Mouse (Mus musculus): Measurements from ENCODE around the gene Syt14. TPM values are rescaled to one million over a fixed set of nuclear protein-coding genes. Genes with fewer than 3 reads are reported as not detected.

The Syt14 gene
- polyA plus RNA-seq, 1 experiment from 2014 or later, result 5.8 TPM

DNA sequence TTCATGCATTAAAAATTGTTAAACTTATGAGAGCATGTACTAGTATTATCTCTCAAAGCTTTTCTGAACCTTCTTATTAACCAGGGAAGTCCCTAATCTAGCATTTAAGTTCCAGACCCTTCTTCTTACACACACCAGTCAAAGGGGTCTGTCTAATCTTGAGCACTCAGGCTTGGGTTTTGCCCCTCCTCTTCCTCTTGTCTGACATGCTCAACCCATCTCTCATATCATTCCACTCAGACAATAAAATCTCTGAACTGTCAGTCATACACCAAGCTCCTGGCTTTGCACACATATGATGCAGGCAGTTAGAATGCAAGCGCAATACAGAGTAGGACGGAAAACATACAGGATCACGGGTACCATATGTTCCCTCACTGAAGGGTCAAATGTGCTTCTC lies 48.4 kb downstream of the Syt14 start:
- Histone ChIP-seq H3K4me2 (no peak overlapping the region), H3K4me3 (replicated peaks) (no peak overlapping the region), H3K27me3 (no peaks in the 10 kb centered on the region), H3K4me1 (replicated peaks) (peaks cover 32% of the 10 kb centered on the region), H3K36me3 (replicated peaks) (0 out of 2 replicates have a peak, but pooled peaks cover 5% of the 10 kb centered on the region), H3K9me3 (replicated peaks) (no peaks in the 10 kb centered on the region), H3K9ac (no peak overlapping the region), H3K27ac (replicated peaks) (no peak overlapping the region)
- peak; percentile 53 for ATAC-seq (ENCODE audit: insufficient read depth)
- WGBS (ENCODE audit: insufficient replicate concordance), result 63% methylated on average over 3 of the region's 3 CpGs

DNA sequence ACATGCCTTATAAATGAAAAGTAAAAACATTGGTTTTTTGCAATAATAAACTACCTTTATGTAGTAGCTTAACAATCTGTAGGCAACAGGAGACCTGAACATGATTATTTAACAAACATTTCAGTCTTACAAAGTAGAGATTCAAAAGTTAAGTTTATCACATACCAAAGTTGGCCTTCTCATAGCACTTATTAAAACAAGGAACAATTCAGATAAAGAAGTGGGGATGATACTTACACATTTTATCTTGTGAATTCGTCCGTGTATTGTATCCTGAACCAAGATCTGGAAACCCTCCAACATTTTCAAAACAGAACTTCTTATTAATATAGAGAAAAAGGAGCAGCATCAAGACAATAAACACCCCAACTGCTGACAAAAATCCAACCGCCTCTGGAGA lies 49.1 kb downstream of the Syt14 start:
- Histone ChIP-seq H3K4me2 (no peak overlapping the region), H3K27ac (replicated peaks) (no peak overlapping the region), H3K27me3 (no peaks in the 10 kb centered on the region), H3K4me3 (replicated peaks) (no peak overlapping the region), H3K9me3 (replicated peaks) (no peaks in the 10 kb centered on the region), H3K4me1 (replicated peaks) (peaks cover 37% of the 10 kb centered on the region), H3K9ac (no peak overlapping the region), H3K36me3 (replicated peaks) (0 out of 2 replicates have a peak, but pooled peaks cover 5% of the 10 kb centered on the region)
- ATAC-seq (ENCODE audit: insufficient read depth), result no peak
- WGBS (ENCODE audit: insufficient replicate concordance), result 36% methylated on average over 3 of the region's 3 CpGs

DNA sequence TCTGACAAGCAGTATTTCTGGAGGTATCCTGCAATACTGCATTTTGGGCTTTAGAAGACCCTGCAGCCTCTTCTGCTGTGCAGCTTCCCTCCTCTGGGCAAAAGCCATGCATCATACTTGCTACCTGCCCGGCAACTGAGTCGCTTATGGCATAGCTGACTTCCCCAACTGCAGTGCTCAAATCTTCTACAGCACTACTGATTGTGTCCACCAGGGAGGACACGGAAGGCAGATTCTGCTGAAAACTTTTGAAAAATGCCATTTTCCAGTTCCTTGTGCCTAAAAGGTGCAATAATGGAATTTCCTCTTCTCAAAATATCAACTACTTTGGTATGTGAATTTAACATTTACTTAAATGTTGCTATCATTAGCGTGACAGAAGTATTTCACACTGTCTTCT lies 51.2 kb downstream of the Syt14 start:
- no peak overlapping the region for H3K4me2 ChIP-seq
- H3K27me3 ChIP-seq, result no peaks in the 10 kb centered on the region
- ATAC-seq (ENCODE audit: insufficient read depth), result no peak
- H3K4me1 ChIP-seq (replicated peaks), result peaks cover 38% of the 10 kb centered on the region
- H3K4me3 ChIP-seq (replicated peaks), result no peak overlapping the region
- H3K9me3 ChIP-seq (replicated peaks), result no peaks in the 10 kb centered on the region
- no peak overlapping the region for H3K27ac ChIP-seq (replicated peaks)
- H3K9ac ChIP-seq, result no peak overlapping the region
- 85% methylated on average over 4 of the region's 4 CpGs for WGBS (ENCODE audit: insufficient replicate concordance)
- H3K36me3 ChIP-seq (replicated peaks), result peaks cover 11% of the 10 kb centered on the region; the same call in 1 of the 2 replicates

DNA sequence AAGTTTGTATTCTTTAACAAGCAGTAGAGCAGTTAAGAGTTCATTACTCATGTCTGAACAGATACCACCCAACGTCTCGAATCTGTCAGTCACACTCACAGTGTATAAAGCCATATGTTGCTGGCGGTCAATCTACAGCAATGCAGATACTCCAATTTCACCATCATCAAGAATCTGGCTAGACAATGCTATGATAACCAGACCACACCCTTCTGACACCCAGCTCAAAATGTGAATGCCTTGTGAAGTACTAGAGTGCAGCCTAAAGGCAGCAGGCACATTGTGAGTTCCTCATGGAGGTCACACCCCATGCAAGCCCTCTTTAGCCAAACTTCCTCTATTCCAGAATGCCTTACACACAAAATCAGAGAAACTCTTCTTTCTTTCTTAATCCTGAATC lies 53.9 kb downstream of the Syt14 start:
- Histone ChIP-seq H3K9ac (no peak overlapping the region), H3K9me3 (replicated peaks) (no peaks in the 10 kb centered on the region), H3K4me1 (replicated peaks) (peaks cover 26% of the 10 kb centered on the region), H3K36me3 (replicated peaks) (peaks cover 22% of the 10 kb centered on the region; the same call in 1 of the 2 replicates), H3K27me3 (no peaks in the 10 kb centered on the region), H3K4me2 (no peak overlapping the region), H3K4me3 (replicated peaks) (no peak overlapping the region), H3K27ac (replicated peaks) (no peak overlapping the region)
- peak; percentile 77 for ATAC-seq (ENCODE audit: insufficient read depth)
- WGBS (ENCODE audit: insufficient replicate concordance), result 25% methylated on average over 3 of the region's 3 CpGs

DNA sequence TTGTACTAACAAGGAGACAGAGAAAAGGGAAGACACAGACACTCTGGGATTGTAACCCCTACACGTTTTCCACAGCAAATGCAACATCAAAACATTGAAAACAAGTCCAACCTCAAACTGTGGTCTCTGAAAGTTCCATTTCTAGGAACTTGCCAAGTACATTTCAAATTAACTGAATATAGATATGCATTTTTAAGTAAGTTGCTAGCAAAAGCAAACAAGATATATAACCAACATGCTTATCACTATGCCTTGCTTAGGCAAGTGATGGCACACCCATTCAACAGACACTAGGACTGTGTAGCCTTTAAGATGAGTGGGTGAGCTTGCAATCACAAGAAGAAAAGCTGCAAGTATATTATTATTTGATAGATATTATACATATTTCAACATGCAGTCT lies 54.5 kb downstream of the Syt14 start:
- Histone ChIP-seq H3K4me3 (replicated peaks) (no peak overlapping the region), H3K4me1 (replicated peaks) (peaks cover 23% of the 10 kb centered on the region), H3K36me3 (replicated peaks) (peaks cover 22% of the 10 kb centered on the region; the same call in 1 of the 2 replicates), H3K9me3 (replicated peaks) (no peaks in the 10 kb centered on the region), H3K4me2 (no peak overlapping the region), H3K27me3 (no peaks in the 10 kb centered on the region), H3K27ac (replicated peaks) (no peak overlapping the region), H3K9ac (no peak overlapping the region)
- WGBS (ENCODE audit: insufficient replicate concordance), result 19% methylated on average over 1 of the region's 1 CpGs
- peak; percentile 73 for ATAC-seq (ENCODE audit: insufficient read depth)

DNA sequence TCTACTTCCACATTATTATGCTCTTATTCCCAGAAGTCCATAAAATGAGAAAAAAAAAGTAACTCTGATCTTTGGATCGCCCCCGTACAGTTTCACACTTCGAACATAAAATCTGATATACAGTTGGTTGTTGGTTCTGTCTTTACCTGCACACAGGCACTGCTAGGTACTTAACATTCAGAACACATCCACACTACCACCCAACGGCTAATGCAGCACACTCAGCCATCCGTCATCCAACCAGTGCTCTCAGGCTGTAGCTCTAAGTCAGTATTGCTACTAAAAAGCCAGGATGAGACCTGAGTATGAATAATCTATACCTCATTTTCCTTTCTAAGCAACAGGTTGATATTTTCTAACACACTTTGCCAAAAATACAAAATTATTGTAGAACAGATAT lies 73.3 kb downstream of the Syt14 start:
- H3K4me3 ChIP-seq (replicated peaks), result no peak overlapping the region

DNA sequence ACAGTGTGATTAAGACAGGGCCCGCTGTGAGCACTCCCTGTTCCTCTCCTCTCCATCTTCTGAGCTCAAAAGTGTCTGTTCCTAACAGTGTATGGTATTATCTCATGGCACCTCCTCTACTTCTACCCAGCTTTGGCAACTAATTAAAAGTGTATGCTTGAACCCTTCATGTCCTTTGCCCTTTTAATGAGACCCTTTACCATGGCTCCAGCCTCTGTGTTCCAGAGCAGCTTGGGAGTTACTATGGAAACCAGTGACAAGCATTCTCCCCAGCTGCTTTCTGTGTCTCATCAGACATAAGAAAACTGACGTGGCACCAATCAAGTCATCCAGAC lies 87.8 kb downstream of the Syt14 start:
- Histone ChIP-seq H3K4me2 (no peak overlapping the region), H3K36me3 (replicated peaks) (no peaks in the 10 kb centered on the region), H3K27me3 (no peaks in the 10 kb centered on the region), H3K9me3 (replicated peaks) (no peaks in the 10 kb centered on the region), H3K4me3 (replicated peaks) (no peak overlapping the region), H3K9ac (no peak overlapping the region), H3K27ac (replicated peaks) (no peak overlapping the region), H3K4me1 (replicated peaks) (no peaks in the 10 kb centered on the region)
- ATAC-seq (ENCODE audit: insufficient read depth), result no peak
- WGBS (ENCODE audit: insufficient replicate concordance), result 74% methylated on average over 2 of the region's 2 CpGs

More for the DNA sequence above, 73.3 kb downstream of the Syt14 start:
- H3K27ac ChIP-seq (replicated peaks), result no peak overlapping the region
- no peaks in the 10 kb centered on the region for H3K4me1 ChIP-seq (replicated peaks)
- no peak overlapping the region for H3K9ac ChIP-seq
- peaks cover 3% of the 10 kb centered on the region; the same call in 1 of the 2 replicates for H3K36me3 ChIP-seq (replicated peaks)
- WGBS (ENCODE audit: insufficient replicate concordance), result 88% methylated on average over 5 of the region's 5 CpGs
- H3K27me3 ChIP-seq, result no peaks in the 10 kb centered on the region
- H3K4me2 ChIP-seq, result no peak overlapping the region
- ATAC-seq (ENCODE audit: insufficient read depth), result no peak
- no peaks in the 10 kb centered on the region for H3K9me3 ChIP-seq (replicated peaks)

DNA sequence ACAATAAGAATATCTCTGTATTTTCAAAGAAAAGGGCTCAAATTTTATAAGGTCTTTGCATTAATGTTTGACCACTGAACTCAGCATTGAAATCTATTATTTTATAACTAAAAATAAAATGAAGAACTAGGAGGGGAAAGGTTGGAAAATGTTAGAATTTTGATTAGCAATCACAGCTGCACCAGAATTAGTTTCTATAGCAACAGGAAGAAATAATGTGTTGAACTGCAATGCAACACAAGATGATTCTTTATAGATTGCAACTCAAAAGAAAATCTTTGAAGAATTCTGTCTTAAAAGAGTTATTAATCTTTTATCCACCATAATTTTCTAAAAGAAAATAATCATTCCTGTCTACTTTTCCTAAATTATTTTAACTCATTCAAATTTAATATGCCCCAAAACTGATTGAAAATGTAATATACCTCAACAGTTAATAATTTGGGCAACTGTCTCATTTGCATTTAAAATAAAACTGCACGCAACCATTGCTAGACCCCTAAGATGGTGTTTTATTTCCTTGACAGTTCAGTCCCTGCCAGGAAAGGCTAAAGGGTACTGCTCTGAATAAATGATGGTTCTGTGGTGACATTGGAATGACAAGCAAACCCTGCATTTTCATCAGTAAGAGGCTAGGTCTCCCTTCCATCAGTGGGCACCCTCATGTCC lies 88.3 kb downstream of the Syt14 start:
- Histone ChIP-seq H3K4me1 (replicated peaks) (no peaks in the 10 kb centered on the region), H3K4me2 (no peak overlapping the region)
- WGBS (ENCODE audit: insufficient replicate concordance), result 95% methylated on average over 1 of the region's 1 CpGs

DNA sequence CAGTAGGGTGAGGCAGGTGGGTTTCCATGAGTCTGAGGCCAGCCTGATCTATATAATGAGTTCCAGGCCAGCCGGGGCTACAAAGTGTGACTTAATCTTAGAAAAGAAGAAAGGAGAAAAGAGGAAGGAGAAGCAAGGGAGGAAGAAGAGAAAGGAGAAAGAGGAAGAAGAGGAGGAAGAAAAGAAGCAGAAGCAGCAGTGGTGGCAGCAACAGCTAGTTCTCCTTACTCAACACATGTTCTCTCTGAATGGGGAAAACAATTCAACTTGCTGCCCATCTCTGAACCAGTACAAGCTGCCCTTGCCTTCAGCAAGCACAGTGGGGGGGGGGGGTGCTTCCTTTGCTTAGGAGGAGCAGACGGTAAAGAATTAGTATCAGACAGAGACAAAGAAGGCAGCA lies 96.5 kb downstream of the Syt14 start:
- Histone ChIP-seq H3K4me3 (replicated peaks) (no peak overlapping the region), H3K4me2 (no peak overlapping the region), H3K27ac (replicated peaks) (no peak overlapping the region), H3K4me1 (replicated peaks) (no peaks in the 10 kb centered on the region), H3K9me3 (replicated peaks) (no peaks in the 10 kb centered on the region), H3K36me3 (replicated peaks) (no peaks in the 10 kb centered on the region), H3K27me3 (no peaks in the 10 kb centered on the region), H3K9ac (no peak overlapping the region)
- ATAC-seq (ENCODE audit: insufficient read depth), result no peak
- WGBS (ENCODE audit: insufficient replicate concordance), result 18% methylated on average over 2 of the region's 2 CpGs

More for the DNA sequence above, 88.3 kb downstream of the Syt14 start:
- Histone ChIP-seq H3K36me3 (replicated peaks) (no peaks in the 10 kb centered on the region), H3K9me3 (replicated peaks) (no peaks in the 10 kb centered on the region), H3K9ac (no peak overlapping the region), H3K27ac (replicated peaks) (no peak overlapping the region), H3K27me3 (no peaks in the 10 kb centered on the region), H3K4me3 (replicated peaks) (no peak overlapping the region)
- no peak for ATAC-seq (ENCODE audit: insufficient read depth)

DNA sequence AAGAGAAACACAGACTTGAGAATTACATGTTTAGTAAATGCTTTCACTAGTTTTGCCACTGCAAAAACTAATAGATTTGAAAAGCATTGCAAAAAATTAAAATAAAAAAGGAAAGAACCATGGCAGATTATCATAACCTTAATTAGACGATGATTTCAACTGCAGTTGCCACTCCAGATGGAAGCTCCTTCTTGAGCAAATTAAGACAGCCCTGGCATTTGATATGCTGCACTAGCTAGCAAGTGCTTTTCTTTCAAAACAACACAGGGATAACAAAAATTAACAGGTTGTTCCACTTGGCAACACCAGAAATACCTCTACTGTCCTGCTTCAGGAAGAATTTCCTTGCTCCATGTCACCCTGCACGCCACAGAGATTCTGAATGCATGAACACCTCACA lies 97.6 kb downstream of the Syt14 start:
- Histone ChIP-seq H3K4me1 (replicated peaks) (no peaks in the 10 kb centered on the region), H3K4me3 (replicated peaks) (no peak overlapping the region), H3K9me3 (replicated peaks) (no peaks in the 10 kb centered on the region), H3K9ac (no peak overlapping the region), H3K4me2 (no peak overlapping the region), H3K27me3 (no peaks in the 10 kb centered on the region), H3K36me3 (replicated peaks) (peaks cover 3% of the 10 kb centered on the region), H3K27ac (replicated peaks) (no peak overlapping the region)
- WGBS (ENCODE audit: insufficient replicate concordance), result 78% methylated on average over 2 of the region's 2 CpGs
- ATAC-seq (ENCODE audit: insufficient read depth), result no peak

DNA sequence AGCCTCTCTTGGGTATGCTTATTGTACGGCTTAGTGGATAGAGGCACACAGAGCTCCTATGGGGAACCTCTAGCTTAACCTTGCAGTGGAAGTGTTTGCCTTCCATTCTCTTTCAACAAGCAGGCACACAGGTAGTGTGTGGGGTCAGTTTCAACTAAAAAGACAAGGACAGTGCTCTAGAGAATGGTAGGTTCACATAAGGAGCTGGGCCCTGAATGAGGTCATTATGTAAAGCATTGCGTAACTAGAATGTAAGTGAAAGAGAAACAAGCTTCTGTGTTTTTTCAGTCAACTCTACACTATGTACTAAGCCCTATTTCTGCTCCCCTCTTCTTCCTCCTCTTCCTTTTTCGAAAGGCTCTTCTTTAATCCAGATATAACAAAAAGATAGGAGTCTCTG lies 103.8 kb downstream of the Syt14 start:
- ATAC-seq (ENCODE audit: insufficient read depth), result peak; percentile 76
- Histone ChIP-seq H3K9ac (no peak overlapping the region), H3K4me1 (replicated peaks) (no peaks in the 10 kb centered on the region), H3K4me3 (replicated peaks) (no peak overlapping the region), H3K36me3 (replicated peaks) (peaks cover 32% of the 10 kb centered on the region), H3K27ac (replicated peaks) (no peak overlapping the region), H3K9me3 (replicated peaks) (no peaks in the 10 kb centered on the region), H3K27me3 (no peaks in the 10 kb centered on the region), H3K4me2 (no peak overlapping the region)
- 70% methylated on average over 3 of the region's 3 CpGs for WGBS (ENCODE audit: insufficient replicate concordance)

Data from liver, embryonic 15.5 days (tissue).